Mouse (Mus musculus): ENCODE measurements around the gene Ice2. TPM values are rescaled to one million over a fixed set of nuclear protein-coding genes. Genes with fewer than 3 reads are reported as not detected.

Gene Ice2
- polyA plus RNA-seq, 1 experiment from 2014 or later = 5.9 TPM

- Histone ChIP-seq H3K4me3 (ENCODE audit: low read depth, low read length) (no peak overlapping the region), H3K9me3 (replicated peaks; ENCODE audit: control insufficient read depth, low read length) (no peaks in the 10 kb centered on the region), H3K4me2 (ENCODE audit: low read depth, low read length) (no peak overlapping the region), H3K36me3 (ENCODE audit: control insufficient read depth, insufficient read depth) (peaks cover 6% of the 10 kb centered on the region; the same call in 1 of the 2 replicates), H3K27ac (ENCODE audit: low read length) (peak overlapping the region; percentile 69; the same call in 1 of the 2 replicates), H3K4me1 (ENCODE audit: control insufficient read depth, low read depth, low read length) (peaks cover 3% of the 10 kb centered on the region), H3K9ac (ENCODE audit: low read depth, low read length) (no peak overlapping the region), H3K27me3 (ENCODE audit: control insufficient read depth, insufficient read depth, low read depth, low read length) (no peaks in the 10 kb centered on the region)
- 66% methylated on average over 10 of the region's 10 CpGs for WGBS (ENCODE audit: insufficient replicate concordance)
- ATAC-seq (ENCODE audit: low read depth) = peak; percentile 55; the same call in 1 of the 2 replicates
These were observed 37.5 kb downstream of the Ice2 start for GRCm38 (mm10) chr9:69435194-69435593.

DNA sequence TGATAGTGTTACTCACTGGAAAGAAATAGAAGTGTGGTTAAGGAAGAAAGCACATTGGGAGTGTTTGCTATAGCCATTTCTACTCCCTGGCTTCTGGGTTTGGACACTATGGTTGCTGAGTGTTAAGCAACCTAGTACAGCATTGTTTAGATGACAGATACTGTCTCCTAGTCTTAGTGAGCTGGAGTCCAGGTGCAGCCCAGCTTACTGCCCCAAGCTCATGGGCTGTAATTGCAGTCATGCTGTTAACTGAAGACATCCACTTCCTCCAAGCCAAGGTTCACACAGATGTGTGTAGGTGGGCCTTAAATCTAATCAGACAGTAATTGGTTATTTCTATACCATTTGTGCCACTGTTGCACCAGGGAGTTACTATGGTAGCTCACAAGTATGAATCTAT lies 38.0 kb downstream of the Ice2 start:
- H3K4me1 ChIP-seq (ENCODE audit: control insufficient read depth, low read depth, low read length) = peaks cover 3% of the 10 kb centered on the region
- peak overlapping the region; percentile 69; the same call in 1 of the 2 replicates for H3K27ac ChIP-seq (ENCODE audit: low read length)
- no peaks in the 10 kb centered on the region for H3K9me3 ChIP-seq (replicated peaks; ENCODE audit: control insufficient read depth, low read length)
- H3K27me3 ChIP-seq (ENCODE audit: control insufficient read depth, insufficient read depth, low read depth, low read length) = no peaks in the 10 kb centered on the region
- H3K9ac ChIP-seq (ENCODE audit: low read depth, low read length) = no peak overlapping the region
- 0 out of 2 replicates have a peak, but pooled peaks have one; percentile 30 for ATAC-seq (ENCODE audit: low read depth)
- no peak overlapping the region for H3K4me3 ChIP-seq (ENCODE audit: low read depth, low read length)
- peaks cover 6% of the 10 kb centered on the region; the same call in 1 of the 2 replicates for H3K36me3 ChIP-seq (ENCODE audit: control insufficient read depth, insufficient read depth)
- no peak overlapping the region for H3K4me2 ChIP-seq (ENCODE audit: low read depth, low read length)

GRCm38 (mm10) chr9:69439805-69440357 lies 42.2 kb downstream of the Ice2 start:
- no peak overlapping the region for H3K4me3 ChIP-seq (ENCODE audit: low read depth, low read length)
- peak overlapping the region; percentile 71 for H3K27ac ChIP-seq (ENCODE audit: low read length)
- H3K27me3 ChIP-seq (ENCODE audit: control insufficient read depth, insufficient read depth, low read depth, low read length) = no peaks in the 10 kb centered on the region
- H3K9ac ChIP-seq (ENCODE audit: low read depth, low read length) = no peak overlapping the region
- WGBS (ENCODE audit: insufficient replicate concordance) = 21% methylated on average over 7 of the region's 7 CpGs
- H3K36me3 ChIP-seq (ENCODE audit: control insufficient read depth, insufficient read depth) = no peaks in the 10 kb centered on the region
- H3K4me1 ChIP-seq (ENCODE audit: control insufficient read depth, low read depth, low read length) = peaks cover 3% of the 10 kb centered on the region
- ATAC-seq (ENCODE audit: low read depth) = peak; percentile 78
- H3K9me3 ChIP-seq (replicated peaks; ENCODE audit: control insufficient read depth, low read length) = no peaks in the 10 kb centered on the region
- H3K4me2 ChIP-seq (ENCODE audit: low read depth, low read length) = peak overlapping the region; percentile 32

GRCm38 (mm10) chr9:69442471-69443038 lies 44.8 kb downstream of the Ice2 start:
- Histone ChIP-seq H3K9me3 (replicated peaks; ENCODE audit: control insufficient read depth, low read length) (no peaks in the 10 kb centered on the region), H3K4me1 (ENCODE audit: control insufficient read depth, low read depth, low read length) (peaks cover 3% of the 10 kb centered on the region), H3K9ac (ENCODE audit: low read depth, low read length) (no peak overlapping the region), H3K27ac (ENCODE audit: low read length) (peak overlapping the region; percentile 60), H3K4me3 (ENCODE audit: low read depth, low read length) (no peak overlapping the region), H3K4me2 (ENCODE audit: low read depth, low read length) (no peak overlapping the region), H3K27me3 (ENCODE audit: control insufficient read depth, insufficient read depth, low read depth, low read length) (no peaks in the 10 kb centered on the region), H3K36me3 (ENCODE audit: control insufficient read depth, insufficient read depth) (no peaks in the 10 kb centered on the region)
- ATAC-seq (ENCODE audit: low read depth) = peak; percentile 53
- WGBS (ENCODE audit: insufficient replicate concordance) = 19% methylated on average over 6 of the region's 6 CpGs

GRCm38 (mm10) chr9:69443203-69443602 lies 45.5 kb downstream of the Ice2 start:
- no peaks in the 10 kb centered on the region for H3K27me3 ChIP-seq (ENCODE audit: control insufficient read depth, insufficient read depth, low read depth, low read length)
- no peak overlapping the region for H3K4me3 ChIP-seq (ENCODE audit: low read depth, low read length)
- H3K4me1 ChIP-seq (ENCODE audit: control insufficient read depth, low read depth, low read length) = peaks cover 3% of the 10 kb centered on the region
- H3K9me3 ChIP-seq (replicated peaks; ENCODE audit: control insufficient read depth, low read length) = no peaks in the 10 kb centered on the region
- peak overlapping the region; percentile 60; the same call in 1 of the 2 replicates for H3K27ac ChIP-seq (ENCODE audit: low read length)
- WGBS (ENCODE audit: insufficient replicate concordance) = 43% methylated on average over 3 of the region's 3 CpGs
- H3K9ac ChIP-seq (ENCODE audit: low read depth, low read length) = no peak overlapping the region
- no peaks in the 10 kb centered on the region for H3K36me3 ChIP-seq (ENCODE audit: control insufficient read depth, insufficient read depth)
- ATAC-seq (ENCODE audit: low read depth) = no peak
- no peak overlapping the region for H3K4me2 ChIP-seq (ENCODE audit: low read depth, low read length)

GRCm38 (mm10) chr9:69448801-69449200 lies 51.1 kb downstream of the Ice2 start:
- 61% methylated on average over 3 of the region's 3 CpGs for whole genome bisulfite sequencing (ENCODE audit: insufficient replicate concordance)
- no peaks in the 10 kb centered on the region for H3K9me3 ChIP-seq (replicated peaks; ENCODE audit: control insufficient read depth, low read length)

GRCm38 (mm10) chr9:69450636-69451035 lies 52.9 kb downstream of the Ice2 start:
- no peak for ATAC-seq (ENCODE audit: low read depth)
- peaks cover 4% of the 10 kb centered on the region; the same call in 1 of the 2 replicates for H3K27me3 ChIP-seq (ENCODE audit: control insufficient read depth, insufficient read depth, low read depth, low read length)
- no peaks in the 10 kb centered on the region for H3K36me3 ChIP-seq (ENCODE audit: control insufficient read depth, insufficient read depth)
- H3K9ac ChIP-seq (ENCODE audit: low read depth, low read length) = no peak overlapping the region
- no peaks in the 10 kb centered on the region for H3K9me3 ChIP-seq (replicated peaks; ENCODE audit: control insufficient read depth, low read length)
- no peak overlapping the region for H3K27ac ChIP-seq (ENCODE audit: low read length)
- 72% methylated on average over 9 of the region's 9 CpGs for WGBS (ENCODE audit: insufficient replicate concordance)
- no peaks in the 10 kb centered on the region; the same call in none of the 2 replicates for H3K4me1 ChIP-seq (ENCODE audit: control insufficient read depth, low read depth, low read length)
- no peak overlapping the region for H3K4me2 ChIP-seq (ENCODE audit: low read depth, low read length)
- H3K4me3 ChIP-seq (ENCODE audit: low read depth, low read length) = no peak overlapping the region

More at GRCm38 (mm10) chr9:69448801-69449200, 51.1 kb downstream of the Ice2 start:
- no peaks in the 10 kb centered on the region; the same call in 1 of the 2 replicates for H3K27me3 ChIP-seq (ENCODE audit: control insufficient read depth, insufficient read depth, low read depth, low read length)
- H3K36me3 ChIP-seq (ENCODE audit: control insufficient read depth, insufficient read depth) = no peaks in the 10 kb centered on the region
- no peaks in the 10 kb centered on the region; the same call in none of the 2 replicates for H3K4me1 ChIP-seq (ENCODE audit: control insufficient read depth, low read depth, low read length)
- no peak overlapping the region for H3K4me2 ChIP-seq (ENCODE audit: low read depth, low read length)
- no peak for ATAC-seq (ENCODE audit: low read depth)
- H3K4me3 ChIP-seq (ENCODE audit: low read depth, low read length) = no peak overlapping the region
- H3K9ac ChIP-seq (ENCODE audit: low read depth, low read length) = no peak overlapping the region
- no peak overlapping the region for H3K27ac ChIP-seq (ENCODE audit: low read length)

DNA sequence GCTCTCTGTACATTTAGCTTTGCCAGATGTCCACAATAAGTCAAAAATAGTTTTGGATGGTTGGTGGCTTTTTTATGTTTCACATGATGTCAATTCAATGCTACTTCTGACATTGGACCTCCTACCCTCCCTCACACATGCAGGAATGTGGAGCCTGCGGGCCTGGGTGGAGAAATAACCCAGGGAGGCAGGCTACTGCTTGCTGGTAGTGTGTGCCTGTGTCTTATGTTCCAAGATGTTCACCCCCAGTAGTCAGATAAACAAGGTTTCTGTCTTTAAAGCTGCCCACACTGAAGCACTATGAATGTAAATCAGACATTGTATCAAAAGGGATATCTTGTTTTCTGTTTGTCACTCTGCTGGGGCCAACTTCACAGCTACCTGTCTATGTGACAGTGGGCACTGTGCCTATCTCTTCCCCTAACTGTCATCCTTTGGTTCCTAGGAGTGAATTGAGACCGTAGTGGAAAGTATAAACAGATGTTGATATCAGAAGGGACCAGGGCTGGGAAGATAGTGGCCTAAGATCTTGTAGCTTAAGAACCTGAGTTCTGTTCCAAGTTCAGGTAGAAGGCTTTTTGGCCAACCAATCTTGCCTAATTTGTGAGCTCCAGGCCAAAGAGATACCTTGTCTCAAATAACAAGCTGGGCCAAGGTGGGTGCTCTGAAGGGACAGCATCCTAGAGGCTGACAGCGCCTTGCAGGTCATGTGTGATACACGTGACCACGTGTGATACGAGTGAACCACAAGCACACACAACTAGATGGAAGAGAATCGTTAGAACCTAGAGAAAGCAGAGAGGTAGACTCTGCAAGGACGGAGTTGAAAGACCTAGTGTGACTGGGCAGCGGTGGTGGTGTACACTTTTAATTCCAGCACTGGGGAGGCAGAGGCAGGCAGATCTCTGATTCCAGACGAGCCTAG lies 54.4 kb downstream of the Ice2 start:
- Histone ChIP-seq H3K9me3 (replicated peaks; ENCODE audit: control insufficient read depth, low read length) (no peaks in the 10 kb centered on the region), H3K4me2 (ENCODE audit: low read depth, low read length) (no peak overlapping the region), H3K27me3 (ENCODE audit: control insufficient read depth, insufficient read depth, low read depth, low read length) (peaks cover 4% of the 10 kb centered on the region; the same call in 1 of the 2 replicates), H3K36me3 (ENCODE audit: control insufficient read depth, insufficient read depth) (no peaks in the 10 kb centered on the region), H3K9ac (ENCODE audit: low read depth, low read length) (no peak overlapping the region), H3K4me1 (ENCODE audit: control insufficient read depth, low read depth, low read length) (peaks cover 6% of the 10 kb centered on the region), H3K4me3 (ENCODE audit: low read depth, low read length) (no peak overlapping the region), H3K27ac (ENCODE audit: low read length) (peak overlapping the region; percentile 78)
- WGBS (ENCODE audit: insufficient replicate concordance) = 65% methylated on average over 10 of the region's 10 CpGs
- ATAC-seq (ENCODE audit: low read depth) = no peak
